Mouse (Mus musculus) hindbrain, embryonic 13.5 days (tissue): Measurements from ENCODE around the gene Kcnd1. TPM values are rescaled to one million over a fixed set of nuclear protein-coding genes. Genes with fewer than 3 reads are reported as not detected.
"Not testable (repeated sequence)": the region's sequence is repeated elsewhere in the genome, so short reads cannot be mapped to it uniquely, and the experiment has no call there.

Experiments used
- ATAC-seq: fragments of 200-750 bp; cut with Nextera tagmentation; 2 replicates; pipeline ENCODE4 v1.8.0; 2017; ENCODE audit warnings: moderate TSS enrichment; ENCODE audit not compliant: low FRiP score
- H3K27ac ChIP-seq: fragments of 300-500 bp; sonication (generic); 2 replicates; pipeline ENCODE4 v1.5.1; 2015; ENCODE audit warnings: inconsistent platforms, mild to moderate bottlenecking, moderate library complexity
- H3K27me3 ChIP-seq: fragments of 300-500 bp; sonication (generic); 2 replicates; pipeline ENCODE4 v1.6.1; 2015; ENCODE audit warnings: mild to moderate bottlenecking, inconsistent platforms
- H3K36me3 ChIP-seq: fragments of 300-500 bp; sonication (generic); 2 replicates; pipeline ENCODE4 v1.6.1; 2015; ENCODE audit warnings: mild to moderate bottlenecking, inconsistent platforms
- H3K4me1 ChIP-seq: fragments of 300-500 bp; sonication (generic); replicated peaks from 2 replicates; pipeline ENCODE4 v1.6.1; 2015; ENCODE audit warnings: inconsistent platforms
- H3K4me2 ChIP-seq: fragments of 300-500 bp; sonication (generic); 2 replicates; pipeline ENCODE4 v1.6.1; 2015; ENCODE audit warnings: inconsistent platforms, mild to moderate bottlenecking, moderate library complexity
- H3K4me3 ChIP-seq: fragments of 300-500 bp; sonication (generic); 2 replicates; pipeline ENCODE4 v1.5.1; 2015; ENCODE audit warnings: mild to moderate bottlenecking, inconsistent platforms
- H3K9ac ChIP-seq: fragments of 300-500 bp; sonication (generic); 2 replicates; pipeline ENCODE4 v1.6.1; 2015; ENCODE audit warnings: mild to moderate bottlenecking, inconsistent platforms
- H3K9me3 ChIP-seq: fragments of 300-500 bp; sonication (generic); 2 replicates; pipeline ENCODE4 v1.6.1; 2016; ENCODE audit warnings: inconsistent platforms
- WGBS: fragments of 180-500 bp; shearing (Covaris S2); methylation state at CpG from one replicate; pipeline ENCODE4 v1.1.7; 2015; 5-methylcytosine and 5-hydroxymethylcytosine counted together
- polyA plus RNA-seq: library from polyadenylated mRNA; unstranded; fragments of >200 nt; fragmentation: Nextera tagmentation; extraction: Ambion mirVana; gene quantifications from 2 replicates; pipeline ENCODE4 v1.2.1, GENCODE M21; 2015

The Kcnd1 gene
- polyA plus RNA-seq, 1 experiment from 2014 or later: 2.5 TPM

GRCm38 (mm10) chrX:7797327-7797726, 24.8 kb upstream of the Kcnd1 start:
- Histone ChIP-seq H3K4me1 (no peaks in the 10 kb centered on the region), H3K27ac (no peak overlapping the region), H3K9me3 (no peaks in the 10 kb centered on the region), H3K4me3 (no peak overlapping the region), H3K27me3 (no peaks in the 10 kb centered on the region), H3K4me2 (no peak overlapping the region), H3K36me3 (peaks cover 30% of the 10 kb centered on the region), H3K9ac (no peak overlapping the region)
- WGBS: 73% methylated on average over 3 of the region's 3 CpGs
- ATAC-seq: no peak

- 97% methylated on average over 2 of the region's 2 CpGs for WGBS
- H3K9me3 ChIP-seq, H3K4me3 ChIP-seq, ATAC-seq, H3K4me1 ChIP-seq, H3K27me3 ChIP-seq, H3K27ac ChIP-seq, H3K9ac ChIP-seq, H3K4me2 ChIP-seq: not testable (repeated sequence)
- peaks cover 55% of the 10 kb centered on the region for H3K36me3 ChIP-seq
Observed at GRCm38 (mm10) chrX:7802157-7802556, 19.9 kb upstream of the Kcnd1 start.

- not testable (repeated sequence) for H3K4me1 ChIP-seq, H3K4me2 ChIP-seq, H3K9me3 ChIP-seq, H3K4me3 ChIP-seq, H3K9ac ChIP-seq, ATAC-seq, H3K27me3 ChIP-seq, H3K27ac ChIP-seq
- WGBS: 53% methylated on average over 8 of the region's 8 CpGs
- peaks cover 72% of the 10 kb centered on the region for H3K36me3 ChIP-seq
Observed at GRCm38 (mm10) chrX:7815016-7815415, 7.1 kb upstream of the Kcnd1 start.

GRCm38 (mm10) chrX:7837146-7837545, 15.1 kb downstream of the Kcnd1 start:
- Histone ChIP-seq H3K4me3 (no peak overlapping the region), H3K9ac (no peak overlapping the region), H3K4me1 (no peaks in the 10 kb centered on the region), H3K27ac (no peak overlapping the region), H3K4me2 (no peak overlapping the region), H3K36me3 (no peaks in the 10 kb centered on the region), H3K9me3 (no peaks in the 10 kb centered on the region), H3K27me3 (no peaks in the 10 kb centered on the region)
- 88% methylated on average over 1 of the region's 1 CpGs for WGBS
- no peak for ATAC-seq

- Histone ChIP-seq H3K36me3 (no peaks in the 10 kb centered on the region), H3K4me3 (peak overlapping the region; percentile 74; the same call in 1 of the 2 replicates), H3K9me3 (no peaks in the 10 kb centered on the region), H3K4me2 (peak overlapping the region; percentile 47), H3K4me1 (peaks cover 29% of the 10 kb centered on the region), H3K9ac (no peak overlapping the region), H3K27ac (peak overlapping the region; percentile 18; the same call in 1 of the 2 replicates), H3K27me3 (no peaks in the 10 kb centered on the region)
- 18% methylated on average over 7 of the region's 7 CpGs for WGBS
- ATAC-seq: no peak
Observed at GRCm38 (mm10) chrX:7840842-7841162, 18.7 kb downstream of the Kcnd1 start.

GRCm38 (mm10) chrX:7841163-7842162, 19.4 kb downstream of the Kcnd1 start, which contains the start of gene Otud5:
Otud5 (plus strand) TSS chrX:7841364.
- Histone ChIP-seq H3K4me3 (peak within 1 kb of the TSS; percentile 74), H3K4me1 (peaks cover 29% of the 10 kb centered on the region), H3K9ac (peak within 1 kb of the TSS; percentile 87), H3K27ac (peak within 1 kb of the TSS; percentile 90), H3K4me2 (peak within 1 kb of the TSS; percentile 74), H3K36me3 (no peaks in the 10 kb centered on the region), H3K27me3 (no peaks in the 10 kb centered on the region), H3K9me3 (no peaks in the 10 kb centered on the region)
- ATAC-seq: peak; percentile 98
- WGBS: 19% methylated on average over 63 of the region's 74 CpGs

GRCm38 (mm10) chrX:7842318-7842717, 20.2 kb downstream of the Kcnd1 start:
- WGBS: 21% methylated on average over 32 of the region's 42 CpGs
- H3K27ac ChIP-seq: peak overlapping the region; percentile 90
- H3K36me3 ChIP-seq: no peaks in the 10 kb centered on the region

GRCm38 (mm10) chrX:7847845-7848244, 25.8 kb downstream of the Kcnd1 start:
- H3K27ac ChIP-seq: no peak overlapping the region
- 59% methylated on average over 2 of the region's 2 CpGs for WGBS
- H3K27me3 ChIP-seq: no peaks in the 10 kb centered on the region
- ATAC-seq: peak; percentile 61
- H3K4me3 ChIP-seq: no peak overlapping the region
- peaks cover 28% of the 10 kb centered on the region for H3K4me1 ChIP-seq
- H3K4me2 ChIP-seq: no peak overlapping the region
- H3K9ac ChIP-seq: no peak overlapping the region
- no peaks in the 10 kb centered on the region for H3K9me3 ChIP-seq
- H3K36me3 ChIP-seq: peaks cover 4% of the 10 kb centered on the region; the same call in 1 of the 2 replicates

More at GRCm38 (mm10) chrX:7842318-7842717, 20.2 kb downstream of the Kcnd1 start:
- Histone ChIP-seq H3K4me2 (peak overlapping the region; percentile 74), H3K9ac (peak overlapping the region; percentile 87), H3K4me1 (peaks cover 29% of the 10 kb centered on the region), H3K9me3 (no peaks in the 10 kb centered on the region), H3K27me3 (no peaks in the 10 kb centered on the region), H3K4me3 (peak overlapping the region; percentile 74)
- no peak for ATAC-seq

GRCm38 (mm10) chrX:7854578-7854977, 32.5 kb downstream of the Kcnd1 start:
- Histone ChIP-seq H3K4me2 (no peak overlapping the region), H3K27ac (no peak overlapping the region), H3K9me3 (no peaks in the 10 kb centered on the region), H3K4me1 (no peaks in the 10 kb centered on the region), H3K9ac (no peak overlapping the region), H3K27me3 (no peaks in the 10 kb centered on the region), H3K4me3 (no peak overlapping the region), H3K36me3 (peaks cover 11% of the 10 kb centered on the region)
- ATAC-seq: no peak
- WGBS: 44% methylated on average over 2 of the region's 2 CpGs

GRCm38 (mm10) chrX:7859191-7859753, 37.2 kb downstream of the Kcnd1 start:
- Histone ChIP-seq H3K4me3 (no peak overlapping the region), H3K9ac (no peak overlapping the region), H3K36me3 (peaks cover 10% of the 10 kb centered on the region), H3K27ac (no peak overlapping the region), H3K9me3 (no peaks in the 10 kb centered on the region), H3K4me2 (no peak overlapping the region), H3K27me3 (no peaks in the 10 kb centered on the region), H3K4me1 (no peaks in the 10 kb centered on the region)
- no peak for ATAC-seq
- WGBS: 84% methylated on average over 3 of the region's 3 CpGs

- no peak overlapping the region for H3K27ac ChIP-seq
- H3K27me3 ChIP-seq: no peaks in the 10 kb centered on the region
- ATAC-seq: no peak
- peaks cover 14% of the 10 kb centered on the region for H3K36me3 ChIP-seq
- no peaks in the 10 kb centered on the region for H3K4me1 ChIP-seq
- H3K4me3 ChIP-seq: no peak overlapping the region
- H3K4me2 ChIP-seq: no peak overlapping the region
- 74% methylated on average over 1 of the region's 1 CpGs for WGBS
- H3K9me3 ChIP-seq: no peaks in the 10 kb centered on the region
- H3K9ac ChIP-seq: no peak overlapping the region
Observed at GRCm38 (mm10) chrX:7863181-7863580, 41.1 kb downstream of the Kcnd1 start.

GRCm38 (mm10) chrX:7864551-7864950, 42.5 kb downstream of the Kcnd1 start:
- no peak for ATAC-seq
- Histone ChIP-seq H3K9me3 (no peaks in the 10 kb centered on the region), H3K4me3 (no peak overlapping the region), H3K4me1 (no peaks in the 10 kb centered on the region), H3K36me3 (peaks cover 11% of the 10 kb centered on the region), H3K27ac (no peak overlapping the region), H3K9ac (no peak overlapping the region), H3K27me3 (no peaks in the 10 kb centered on the region), H3K4me2 (no peak overlapping the region)
- WGBS: 79% methylated on average over 3 of the region's 3 CpGs
